Mouse (Mus musculus): ENCODE data around the gene Abcc12. TPM values are rescaled to one million over a fixed set of nuclear protein-coding genes. Genes with fewer than 3 reads are reported as not detected.

The Abcc12 gene
- polyA plus RNA-seq, 1 experiment = not detected

DNA sequence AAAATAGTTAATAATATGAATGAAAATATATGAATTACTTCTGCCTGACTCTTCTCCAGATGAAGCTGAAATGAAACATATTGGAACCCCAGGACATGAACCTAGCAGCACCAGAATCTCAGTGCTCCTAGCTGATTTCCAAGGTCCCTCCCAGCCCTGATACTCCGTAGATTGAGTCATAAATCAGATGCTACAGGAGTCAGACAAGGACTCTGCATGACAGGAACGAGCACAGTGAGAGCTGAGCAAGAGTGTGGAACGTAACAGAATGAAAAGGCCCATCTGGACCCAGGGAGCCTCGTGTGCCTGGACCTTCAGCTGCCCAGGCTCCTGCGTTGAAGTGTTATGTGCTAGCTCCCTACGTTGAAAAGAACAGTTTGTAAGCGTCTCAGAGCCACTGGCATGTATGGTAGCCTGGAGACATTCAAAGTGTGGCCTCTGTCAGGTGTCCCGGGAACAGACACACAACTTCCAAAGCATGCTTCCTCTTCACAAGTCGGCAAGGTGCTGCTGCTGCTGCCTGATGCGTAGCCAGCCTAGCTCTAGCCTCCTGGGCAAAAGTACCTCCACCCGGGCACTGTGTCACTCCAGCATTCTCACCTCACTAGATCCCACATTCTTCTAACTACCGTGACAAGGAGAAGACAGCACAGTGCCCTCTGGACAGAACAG lies 26.1 kb downstream of the Abcc12 start:
- Histone ChIP-seq H3K4me1 (ENCODE audit: control insufficient read depth, insufficient read depth, low read length) (no peaks in the 10 kb centered on the region), H3K4me3 (ENCODE audit: insufficient read depth, low read length) (no peak overlapping the region), H3K27ac (ENCODE audit: insufficient read depth, low read depth, low read length) (no peak overlapping the region)
- TF ChIP-seq POLR2A (IDR thresholded peaks at IDR 0.05; ENCODE audit: borderline replicate concordance, low read depth, low read length) = no peak
- no peak for TF ChIP-seq CTCF (IDR thresholded peaks at IDR 0.05; ENCODE audit: low read depth, low read length)

- Histone ChIP-seq H3K4me1 (ENCODE audit: control insufficient read depth, insufficient read depth, low read length) (no peaks in the 10 kb centered on the region), H3K4me3 (ENCODE audit: insufficient read depth, low read length) (no peak overlapping the region), H3K27ac (ENCODE audit: insufficient read depth, low read depth, low read length) (no peak overlapping the region)
- no peak for TF ChIP-seq CTCF (IDR thresholded peaks at IDR 0.05; ENCODE audit: low read depth, low read length)
- TF ChIP-seq POLR2A (IDR thresholded peaks at IDR 0.05; ENCODE audit: borderline replicate concordance, low read depth, low read length) = no peak
Measured at GRCm38 (mm10) chr8:86550516-86550915, 30.0 kb downstream of the Abcc12 start.

GRCm38 (mm10) chr8:86546001-86546400 lies 34.5 kb downstream of the Abcc12 start:
- Histone ChIP-seq H3K27ac (ENCODE audit: insufficient read depth, low read depth, low read length) (no peak overlapping the region), H3K4me1 (ENCODE audit: control insufficient read depth, insufficient read depth, low read length) (no peaks in the 10 kb centered on the region), H3K4me3 (ENCODE audit: insufficient read depth, low read length) (no peak overlapping the region)
- no peak for TF ChIP-seq POLR2A (IDR thresholded peaks at IDR 0.05; ENCODE audit: borderline replicate concordance, low read depth, low read length)

DNA sequence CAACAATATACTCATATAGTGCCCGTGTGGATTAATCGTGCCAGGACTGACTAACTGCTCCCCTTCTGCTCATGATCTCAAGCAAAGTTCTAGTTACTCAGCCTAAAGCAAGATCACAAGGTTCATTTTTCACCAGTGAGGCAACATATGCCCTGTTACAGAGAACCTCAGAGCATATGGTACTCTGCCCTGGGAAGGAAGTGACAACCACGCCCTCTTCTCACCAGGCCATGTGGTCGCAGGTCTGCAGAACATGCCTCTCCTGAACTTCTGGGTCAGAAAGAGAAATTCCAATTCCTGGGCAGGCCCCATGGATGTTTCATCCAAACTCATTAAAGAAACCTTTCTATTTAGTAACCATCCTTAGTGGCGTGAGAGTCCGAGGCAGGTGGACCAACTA lies 39.6 kb downstream of the Abcc12 start:
- Histone ChIP-seq H3K27ac (ENCODE audit: insufficient read depth, low read depth, low read length) (no peak overlapping the region), H3K4me3 (ENCODE audit: insufficient read depth, low read length) (no peak overlapping the region), H3K4me1 (ENCODE audit: control insufficient read depth, insufficient read depth, low read length) (no peaks in the 10 kb centered on the region)
- no peak for TF ChIP-seq POLR2A (IDR thresholded peaks at IDR 0.05; ENCODE audit: borderline replicate concordance, low read depth, low read length)
- TF ChIP-seq CTCF (IDR thresholded peaks at IDR 0.05; ENCODE audit: low read depth, low read length) = no peak

- Histone ChIP-seq H3K27ac (ENCODE audit: insufficient read depth, low read depth, low read length) (no peak overlapping the region), H3K4me3 (ENCODE audit: insufficient read depth, low read length) (no peak overlapping the region), H3K4me1 (ENCODE audit: control insufficient read depth, insufficient read depth, low read length) (no peaks in the 10 kb centered on the region)
- TF ChIP-seq CTCF (IDR thresholded peaks at IDR 0.05; ENCODE audit: low read depth, low read length) (no peak), POLR2A (IDR thresholded peaks at IDR 0.05; ENCODE audit: borderline replicate concordance, low read depth, low read length) (no peak)
Measured at GRCm38 (mm10) chr8:86540376-86540775, 40.1 kb downstream of the Abcc12 start.

GRCm38 (mm10) chr8:86536663-86536987 lies 43.9 kb downstream of the Abcc12 start:
- no peak overlapping the region for H3K27ac ChIP-seq (ENCODE audit: insufficient read depth, low read depth, low read length)
- TF ChIP-seq CTCF (IDR thresholded peaks at IDR 0.05; ENCODE audit: low read depth, low read length) (no peak), POLR2A (IDR thresholded peaks at IDR 0.05; ENCODE audit: borderline replicate concordance, low read depth, low read length) (no peak)
- no peak overlapping the region for H3K4me3 ChIP-seq (ENCODE audit: insufficient read depth, low read length)
- H3K4me1 ChIP-seq (ENCODE audit: control insufficient read depth, insufficient read depth, low read length) = no peaks in the 10 kb centered on the region

GRCm38 (mm10) chr8:86535791-86536662 lies 44.5 kb downstream of the Abcc12 start:
- Histone ChIP-seq H3K4me3 (ENCODE audit: insufficient read depth, low read length) (no peak overlapping the region), H3K4me1 (ENCODE audit: control insufficient read depth, insufficient read depth, low read length) (no peaks in the 10 kb centered on the region), H3K27ac (ENCODE audit: insufficient read depth, low read depth, low read length) (no peak overlapping the region)
- TF ChIP-seq CTCF (IDR thresholded peaks at IDR 0.05; ENCODE audit: low read depth, low read length) (no peak), POLR2A (IDR thresholded peaks at IDR 0.05; ENCODE audit: borderline replicate concordance, low read depth, low read length) (no peak)

DNA sequence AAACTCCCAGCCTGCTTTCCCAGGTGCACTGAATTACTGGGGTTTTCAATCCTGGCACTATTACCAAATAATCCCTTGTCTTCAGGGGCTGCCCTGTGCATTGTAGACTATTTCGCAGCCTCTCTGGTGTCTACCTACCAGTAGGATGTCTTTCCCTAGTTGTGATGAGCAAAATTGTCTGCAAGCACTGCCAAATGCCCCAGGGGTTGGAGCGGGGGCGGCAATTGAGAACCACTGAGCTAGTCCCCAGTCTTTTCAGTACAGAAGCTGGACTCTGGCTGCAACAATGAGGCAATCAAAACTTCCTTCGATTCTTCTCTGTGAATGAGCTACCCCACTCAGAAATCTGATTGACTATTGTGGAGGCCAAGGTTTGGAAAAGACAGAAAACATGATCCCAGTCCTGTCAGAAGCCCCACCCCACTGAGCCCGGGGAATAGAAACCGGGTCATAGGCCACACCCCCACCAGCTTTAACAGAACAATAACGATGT lies 45.4 kb downstream of the Abcc12 start:
- Histone ChIP-seq H3K27ac (ENCODE audit: insufficient read depth, low read depth, low read length) (no peak overlapping the region), H3K4me1 (ENCODE audit: control insufficient read depth, insufficient read depth, low read length) (no peaks in the 10 kb centered on the region), H3K4me3 (ENCODE audit: insufficient read depth, low read length) (no peak overlapping the region)
- TF ChIP-seq POLR2A (IDR thresholded peaks at IDR 0.05; ENCODE audit: borderline replicate concordance, low read depth, low read length) (no peak), CTCF (IDR thresholded peaks at IDR 0.05; ENCODE audit: low read depth, low read length) (no peak)

DNA sequence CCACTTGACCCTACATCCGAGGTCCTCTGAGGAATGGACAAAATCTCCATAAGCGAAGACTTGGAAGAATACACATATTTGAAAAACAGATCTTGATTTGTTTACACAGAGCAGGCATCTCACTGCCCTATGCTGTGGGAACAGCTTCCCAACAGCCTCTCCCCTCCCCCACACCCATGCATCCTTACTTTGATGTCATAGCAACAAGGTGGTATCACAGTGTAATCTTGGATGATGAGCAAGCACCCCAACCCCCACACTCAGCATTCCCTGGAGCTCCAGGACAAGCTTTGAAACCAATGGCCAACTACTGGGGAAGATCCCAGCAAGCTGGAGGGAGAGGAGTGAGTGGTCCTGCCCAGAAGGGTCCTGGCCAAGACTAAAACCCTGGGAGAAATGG lies 50.8 kb downstream of the Abcc12 start:
- no peak overlapping the region for H3K4me3 ChIP-seq (ENCODE audit: insufficient read depth, low read length)
- no peak for TF ChIP-seq POLR2A (IDR thresholded peaks at IDR 0.05; ENCODE audit: borderline replicate concordance, low read depth, low read length)
- TF ChIP-seq CTCF (IDR thresholded peaks at IDR 0.05; ENCODE audit: low read depth, low read length) = no peak
- no peak overlapping the region for H3K27ac ChIP-seq (ENCODE audit: insufficient read depth, low read depth, low read length)

More for the DNA sequence above, 50.8 kb downstream of the Abcc12 start:
- no peaks in the 10 kb centered on the region for H3K4me1 ChIP-seq (ENCODE audit: control insufficient read depth, insufficient read depth, low read length)
